Mouse (Mus musculus) kidney, postnatal 14 days (tissue): ENCODE results near the gene Adap1.

ENCODE experiments used
- DNase-seq: peaks from one replicate; pipeline ENCODE4 v3.0.0; 2022; ENCODE audit warnings: mixed read lengths

Gene Adap1

DNA sequence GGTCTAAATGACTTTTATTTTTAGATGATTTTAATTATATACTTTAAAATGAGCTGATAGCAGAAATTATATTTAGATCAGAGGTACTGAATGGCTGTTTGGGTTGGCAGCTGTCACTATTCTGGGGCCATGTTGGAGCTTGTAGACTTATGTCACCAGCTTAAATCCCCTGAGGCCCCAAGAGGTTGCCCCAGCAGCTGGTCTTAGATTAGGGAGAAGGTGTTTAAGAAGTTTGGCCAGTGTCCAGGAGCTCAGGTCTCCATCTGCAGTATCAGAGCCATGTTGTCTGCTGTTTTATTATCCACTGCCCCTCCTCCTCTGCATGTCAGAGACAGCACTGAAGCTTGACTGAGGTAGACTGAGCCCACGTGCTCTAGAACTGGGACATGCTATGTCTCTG, 82.0 kb downstream of the Adap1 start:
- no peak for DNase-seq

DNA sequence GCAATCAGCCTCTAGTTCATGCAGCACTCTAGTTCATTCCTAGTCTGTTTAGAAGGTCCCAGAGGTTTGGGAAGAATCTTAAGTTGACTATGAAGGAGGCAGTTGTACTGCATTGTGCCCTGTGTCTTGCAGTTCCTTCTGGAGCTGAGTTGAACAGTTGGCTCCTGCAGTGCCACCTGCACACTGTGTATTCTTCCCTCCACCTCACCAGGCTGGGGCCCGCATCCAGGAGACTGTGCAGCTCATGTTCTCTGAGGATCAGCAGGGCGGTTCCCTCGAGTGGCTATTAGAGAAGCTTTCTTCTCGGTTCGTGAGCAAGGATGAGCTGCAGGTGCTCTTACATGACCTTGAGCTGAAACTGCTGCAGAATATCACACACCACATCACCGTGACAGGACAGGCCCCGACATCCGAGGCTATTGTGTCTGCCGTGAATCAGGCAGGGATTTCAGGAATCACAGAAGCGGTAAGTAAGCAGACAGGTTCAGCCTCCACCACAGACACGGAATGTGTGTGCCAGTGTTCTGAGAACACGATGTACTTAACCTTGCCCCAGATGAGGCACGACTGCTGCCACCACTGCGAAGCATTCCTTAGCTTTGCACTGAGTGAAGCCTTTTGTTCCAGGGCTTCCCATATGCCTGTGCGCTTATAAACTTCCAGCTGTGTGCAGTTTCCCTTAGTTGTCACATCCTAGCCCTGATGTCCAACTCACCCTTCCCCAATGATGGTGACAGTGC, 84.2 kb downstream of the Adap1 start:
- no peak for DNase-seq

DNA sequence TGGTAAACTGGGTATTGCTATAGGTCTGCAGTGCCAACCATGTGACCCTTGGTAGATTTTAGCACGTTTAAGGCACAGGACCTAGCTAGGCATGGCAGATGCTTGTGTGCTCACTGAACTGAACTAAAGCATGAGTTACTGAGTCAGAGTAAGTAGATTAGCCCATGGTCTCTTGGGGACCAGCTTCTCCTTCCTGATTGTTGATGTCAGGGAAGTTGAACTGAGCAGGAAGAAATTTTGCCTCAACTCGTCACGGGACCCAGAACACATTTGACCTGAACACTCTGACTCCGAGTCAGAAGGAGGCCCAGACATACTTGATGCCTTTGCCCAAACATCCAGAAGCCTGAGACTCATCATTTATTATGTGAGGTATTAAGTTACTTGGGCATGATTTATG, 88.0 kb downstream of the Adap1 start:
- no peak for DNase-seq

DNA sequence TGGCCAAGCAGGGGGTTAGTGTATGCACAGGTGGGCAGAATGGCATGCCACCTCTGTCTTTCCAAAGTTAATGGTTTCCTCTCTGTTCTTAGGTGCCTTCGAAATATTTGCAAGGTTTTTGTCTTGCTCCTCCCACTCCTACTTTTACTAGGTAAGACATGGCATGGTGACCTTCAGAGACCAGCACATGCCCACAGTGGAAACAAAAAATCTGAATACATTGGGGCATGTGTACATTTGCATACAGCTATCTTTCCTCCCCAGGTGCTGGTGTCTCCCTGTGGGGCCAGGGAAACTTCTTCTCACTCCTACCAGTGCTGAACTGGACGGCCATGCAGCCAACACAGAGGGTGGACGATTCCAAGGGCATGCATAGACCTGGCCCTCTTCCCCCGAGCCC, 91.0 kb downstream of the Adap1 start:
- no peak for DNase-seq

DNA sequence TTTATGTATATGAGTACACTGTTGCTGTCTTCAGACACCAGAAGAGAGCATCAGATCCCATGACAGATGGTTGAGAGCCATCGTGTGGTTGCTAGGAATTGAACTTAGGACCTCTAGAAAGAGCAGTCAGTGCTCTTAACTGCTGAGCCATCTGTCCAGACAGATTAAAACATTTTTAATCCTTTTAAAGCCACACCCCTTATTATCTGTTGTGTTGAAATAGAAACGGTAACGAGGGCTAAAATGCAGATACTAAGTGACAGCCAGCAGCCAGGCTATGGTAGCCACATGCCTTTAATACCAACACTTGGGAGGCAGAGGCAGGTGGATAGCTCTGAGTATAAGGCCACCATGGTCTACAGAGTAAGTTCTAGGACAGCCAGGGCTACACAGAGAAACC, 93.3 kb downstream of the Adap1 start:
- no peak for DNase-seq

DNA sequence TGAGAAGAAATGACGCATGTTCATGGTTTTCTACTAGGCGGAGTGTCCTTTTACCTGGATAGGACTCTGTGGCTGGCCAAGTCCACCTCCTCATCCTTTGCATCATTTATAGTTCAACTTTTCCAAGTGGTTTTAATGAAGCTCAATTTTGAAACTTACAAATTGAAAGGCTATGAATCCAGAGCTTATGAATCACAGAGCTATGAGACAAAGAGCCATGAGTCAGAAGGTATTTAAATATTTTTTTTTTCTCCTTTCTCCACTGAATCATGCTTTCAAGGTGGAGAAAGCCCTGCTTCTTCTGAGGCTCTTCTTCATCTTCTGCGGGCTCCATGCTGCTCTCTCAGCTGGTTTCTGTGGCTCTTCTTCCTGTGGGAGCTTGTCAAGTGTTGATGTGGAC, 95.7 kb downstream of the Adap1 start:
- DNase-seq = no peak

DNA sequence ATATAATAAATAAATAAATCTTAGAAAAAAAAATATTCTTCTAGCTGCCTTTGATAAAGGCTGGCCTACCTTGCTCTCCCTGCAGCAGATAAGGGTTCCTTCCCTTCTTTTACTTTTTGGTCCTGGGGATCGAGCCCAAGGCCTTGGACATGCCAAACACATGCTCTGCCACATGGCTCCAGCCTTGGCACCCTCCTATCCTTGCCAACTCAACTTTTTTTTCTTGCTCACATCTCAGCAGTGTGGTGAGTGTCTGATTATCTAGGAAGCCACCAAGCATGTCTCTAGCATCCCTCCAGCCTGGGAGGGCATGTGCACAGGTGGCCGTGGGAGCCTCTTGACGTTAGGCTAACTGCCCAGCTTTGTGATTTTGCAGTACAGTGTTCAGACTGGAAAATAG, 97.1 kb downstream of the Adap1 start:
- no peak for DNase-seq

DNA sequence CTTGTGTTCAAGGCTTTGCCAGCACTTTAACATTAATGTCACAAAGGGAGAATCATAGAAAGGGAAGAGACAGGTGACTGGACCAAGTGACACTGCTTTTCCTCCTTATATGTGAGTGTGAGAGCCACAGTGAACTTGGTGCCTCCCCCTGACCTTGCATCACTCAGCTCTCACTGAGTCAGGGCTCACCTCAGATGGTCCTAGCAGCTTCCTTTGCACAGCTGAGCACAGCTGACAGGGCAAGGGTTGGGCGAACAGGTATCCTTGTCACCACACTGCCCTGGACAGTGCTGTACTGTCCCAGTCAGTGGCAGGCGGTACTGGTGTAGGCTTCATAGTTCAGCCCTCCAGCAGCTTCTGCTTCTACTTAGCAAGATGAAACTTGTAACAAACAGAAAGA, 97.8 kb downstream of the Adap1 start:
- DNase-seq = no peak

DNA sequence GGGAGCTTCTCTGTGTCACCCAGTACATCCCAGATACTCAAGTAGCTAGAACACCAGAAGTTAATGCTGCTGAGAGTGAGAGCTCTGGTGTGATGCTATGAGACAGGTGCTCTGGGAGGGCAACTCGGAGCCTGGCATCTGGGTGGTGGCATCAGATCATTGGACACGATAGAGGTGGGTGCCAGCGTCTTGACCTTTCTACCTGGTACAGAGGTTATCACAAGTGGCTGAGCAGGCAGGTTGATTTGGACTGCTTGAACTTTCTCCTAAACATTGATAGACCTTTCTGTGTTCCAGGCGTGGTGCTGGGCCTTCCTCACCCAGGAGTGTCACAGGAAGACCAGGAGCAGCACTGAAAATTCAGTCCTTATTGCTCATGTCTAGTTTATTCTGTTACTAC, 98.2 kb downstream of the Adap1 start:
- DNase-seq = no peak

DNA sequence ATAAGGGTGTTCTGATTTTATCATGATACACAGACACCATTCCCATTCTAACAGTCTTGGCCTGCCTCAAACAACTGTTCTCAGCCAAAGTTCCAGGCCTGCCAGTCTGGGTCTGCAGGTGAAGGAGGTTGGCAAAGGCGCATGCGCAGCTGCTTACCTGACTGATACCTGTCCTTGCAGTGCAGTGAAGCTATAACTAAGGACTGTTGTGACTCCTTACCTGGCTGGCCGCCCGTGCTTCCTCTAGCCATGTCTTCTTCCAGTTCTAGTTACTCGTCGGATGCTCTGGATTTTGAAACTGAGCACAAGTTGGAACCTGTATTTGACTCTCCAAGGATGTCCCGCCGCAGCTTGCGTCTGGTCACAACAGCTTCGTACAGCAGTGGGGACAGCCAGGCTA, 102.1 kb downstream of the Adap1 start:
- DNase-seq = no peak
